Mouse (Mus musculus): ENCODE data around the gene Prkn.

DNA sequence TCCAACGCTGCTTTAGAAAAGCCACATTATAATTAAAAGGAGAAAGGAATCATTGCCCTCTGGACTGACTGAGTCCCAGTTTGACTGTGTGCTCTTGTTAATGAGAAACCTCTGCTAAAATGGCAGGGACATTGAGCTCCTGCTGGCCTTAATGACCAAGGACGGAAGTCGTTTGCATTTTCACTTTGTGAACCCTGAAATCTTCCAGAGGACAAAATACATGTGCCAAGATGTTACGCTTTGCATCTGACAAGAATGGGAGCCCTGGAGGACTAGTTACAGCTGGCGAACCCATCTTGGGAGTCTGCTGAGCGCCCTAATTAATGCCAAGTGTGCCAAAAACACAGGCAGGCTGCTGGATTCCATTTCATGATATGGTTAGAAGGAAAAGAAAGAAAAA, 409.0 kb downstream of the Prkn start:
- TF ChIP-seq POLR2A (IDR thresholded peaks at IDR 0.05; ENCODE audit: insufficient read depth, low read depth, low read length) (no peak), CTCF (IDR thresholded peaks at IDR 0.05) (no peak)
